Mouse (Mus musculus) heart, adult 2 months (tissue): ENCODE measurements around the gene Jak3.

ENCODE experiments used
- CTCF ChIP-seq: fragments of 200-600 bp; IDR thresholded peaks from 2 replicates; pipeline ENCODE4 v1.8.1; 2022; ENCODE audit warnings: antibody characterized with exemption, mild to moderate bottlenecking, moderate library complexity
- EP300 ChIP-seq: fragments of 200-500 bp; IDR thresholded peaks from 2 replicates; pipeline ENCODE4 v1.6.1; 2011; ENCODE audit warnings: low read depth, low read length, control low read depth; ENCODE audit not compliant: insufficient read depth
- POLR2A ChIP-seq: fragments of 200-500 bp; IDR thresholded peaks from 2 replicates; pipeline ENCODE4 v1.6.1; 2011; ENCODE audit warnings: mild to moderate bottlenecking, low read depth, low read length, control low read depth; ENCODE audit not compliant: insufficient read depth

- TF ChIP-seq CTCF (no peak), POLR2A (no peak), EP300 (no peak)
These were observed 36.8 kb upstream of the Jak3 start for GRCm38 (mm10) chr8:71639318-71639717.
